Comparison of ENCODE assay signal across 26 mouse cellular contexts in the genomic region with DNA sequence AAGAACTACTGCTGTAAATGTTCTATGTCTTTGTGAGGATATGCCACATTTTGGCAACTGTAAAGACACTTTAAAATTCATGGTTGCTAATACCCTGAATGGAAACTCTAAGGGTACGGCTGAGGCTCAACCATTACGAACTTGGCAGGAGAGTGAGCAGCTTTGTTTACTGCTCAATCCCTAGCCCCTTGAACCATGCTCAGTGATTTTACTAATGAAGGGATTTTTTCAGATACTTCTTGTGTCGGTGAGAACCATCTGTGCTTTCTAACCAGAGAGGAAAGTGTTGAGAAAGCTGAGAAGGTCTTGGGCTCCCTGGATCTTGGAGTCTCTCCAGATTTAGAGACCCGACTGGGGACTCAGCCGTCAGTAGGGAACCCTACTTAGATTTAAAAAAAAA.
"Had no signal": no experiment of that assay in that cellular context is flagged by ENCODE, and none has a peak within 500 bp of the region (broad histone marks: within the 10 kb centered on the region; RNA-seq: fewer than 3 reads in every experiment).

No protein-coding gene starts in this region.

- H3K4me2 ChIP-seq: heart, embryonic 13.5 days; heart, embryonic 15.5 days; hindbrain, embryonic 13.5 days; hindbrain, embryonic 15.5 days; limb, embryonic 12.5 days; liver, embryonic 11.5 days; liver, embryonic 13.5 days; liver, embryonic 15.5 days had no signal

- H3K27me3 ChIP-seq: heart, embryonic 13.5 days; heart, embryonic 15.5 days; hindbrain, embryonic 15.5 days; limb, embryonic 12.5 days; liver, embryonic 13.5 days; liver, embryonic 15.5 days had no signal

- H3K36me3 ChIP-seq: heart, embryonic 10.5 days; heart, embryonic 13.5 days; heart, embryonic 15.5 days; hindbrain, embryonic 13.5 days; hindbrain, embryonic 15.5 days; limb, embryonic 10.5 days; limb, embryonic 12.5 days; liver, embryonic 13.5 days; liver, embryonic 15.5 days had no signal

- H3K4me3 ChIP-seq: heart, embryonic 10.5 days; heart, embryonic 13.5 days; heart, embryonic 15.5 days; hindbrain, embryonic 13.5 days; hindbrain, embryonic 15.5 days; layer of hippocampus, adult 2 months; left cerebral cortex, adult 2 months; limb, embryonic 10.5 days; limb, embryonic 12.5 days; liver, embryonic 13.5 days; liver, embryonic 15.5 days had no signal

- ATAC-seq: hindbrain, postnatal 0 days; intestine, embryonic 16.5 days; liver, postnatal 0 days had no signal

- H3K9ac ChIP-seq: heart, embryonic 13.5 days; heart, embryonic 15.5 days; hindbrain, embryonic 13.5 days; hindbrain, embryonic 15.5 days; limb, embryonic 12.5 days; liver, embryonic 13.5 days; liver, embryonic 15.5 days; liver, postnatal 0 days had no signal

- H3K9me3 ChIP-seq: heart, embryonic 10.5 days; heart, embryonic 13.5 days; heart, embryonic 15.5 days; hindbrain, embryonic 13.5 days; hindbrain, embryonic 15.5 days; limb, embryonic 10.5 days; limb, embryonic 12.5 days; liver, embryonic 13.5 days; liver, embryonic 15.5 days had no signal

- H3K27ac ChIP-seq: heart, embryonic 10.5 days; heart, embryonic 13.5 days; heart, embryonic 15.5 days; hindbrain, embryonic 13.5 days; hindbrain, embryonic 15.5 days; hindbrain, postnatal 0 days; layer of hippocampus, adult 2 months; left cerebral cortex, adult 2 months; limb, embryonic 10.5 days; limb, embryonic 12.5 days; liver, embryonic 13.5 days; liver, embryonic 15.5 days had no signal

- DNase-seq: gastrocnemius, postnatal 14 days; gastrocnemius, postnatal 36 days; heart, adult 18-20 months; heart, postnatal 14 days; heart, postnatal 36 days; kidney, adult 11 months; kidney, adult 8-10 months; kidney, postnatal 10 days; kidney, postnatal 25 days; kidney, postnatal 4 days; liver; liver, embryonic 13.5 days; liver, postnatal 0 days had no signal
